Mouse (Mus musculus): Measurements from ENCODE around the gene Myo18b.

DNA sequence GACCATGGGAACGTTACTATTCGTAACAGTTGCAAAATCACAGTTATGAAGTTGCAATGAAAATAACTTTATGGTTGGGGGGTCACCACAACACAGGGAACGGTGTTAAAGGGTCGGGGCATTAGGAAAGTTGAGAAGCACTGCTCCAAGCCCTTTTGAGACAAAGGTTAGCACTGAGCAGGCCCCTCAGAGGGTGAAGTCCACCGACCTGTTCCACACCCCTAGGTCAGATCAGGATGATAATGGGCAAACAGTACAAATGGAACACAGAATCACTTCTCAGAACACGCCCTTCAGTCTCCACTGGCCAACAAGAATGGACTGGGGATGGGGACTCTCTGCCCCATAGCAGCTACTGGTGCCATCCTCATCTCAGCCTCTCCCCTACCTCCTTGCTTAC is 23.2 kb downstream of the Myo18b start:
- TF ChIP-seq ZNF384 (IDR thresholded peaks at IDR 0.05; ENCODE audit: low read depth, low read length) (no peak), CHD2 (IDR thresholded peaks at IDR 0.05; ENCODE audit: low read depth, low read length) (no peak), HCFC1 (IDR thresholded peaks at IDR 0.05; ENCODE audit: borderline replicate concordance, insufficient read depth, low read length) (no peak), MAFK (IDR thresholded peaks at IDR 0.05; ENCODE audit: insufficient read depth, low read depth, low read length) (no peak), ZC3H11A (IDR thresholded peaks at IDR 0.05; ENCODE audit: borderline replicate concordance, low read depth, low read length) (no peak)

Data from ES-E14 (cell line).